Mouse (Mus musculus): ENCODE measurements at regions not wholly inside any gene's neighbourhood (a gene's known extent, or its start where the extent isn't known, plus 50 kb on each side); places are given as distances from the start of the nearest gene placed in this dataset.

DNA sequence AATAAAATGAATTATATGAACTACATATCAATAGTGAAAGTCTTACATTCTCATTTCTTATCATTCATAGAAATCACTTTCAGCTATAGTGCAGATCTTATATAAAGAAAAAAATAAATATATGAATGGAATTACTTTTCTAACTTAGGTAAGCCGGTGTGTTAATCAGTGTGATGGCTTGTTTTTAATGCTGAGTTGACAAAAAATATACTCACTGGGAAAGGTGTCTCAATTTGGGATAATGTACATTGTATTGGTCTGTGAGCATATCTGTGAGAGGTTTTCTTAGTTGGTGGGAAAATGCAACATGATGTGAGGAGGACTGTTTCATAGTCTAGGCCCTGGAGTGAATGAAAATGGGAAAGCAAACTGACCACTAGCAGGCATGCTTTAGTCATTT lies 511.3 kb downstream of the Slco6d1 start:
- TF ChIP-seq ZC3H11A (IDR thresholded peaks at IDR 0.05; ENCODE audit: borderline replicate concordance, low read depth, low read length) (no peak), ZNF384 (IDR thresholded peaks at IDR 0.05; ENCODE audit: low read depth, low read length) (no peak), HCFC1 (IDR thresholded peaks at IDR 0.05; ENCODE audit: borderline replicate concordance, insufficient read depth, low read length) (no peak), CHD2 (IDR thresholded peaks at IDR 0.05; ENCODE audit: low read depth, low read length) (no peak)

Data from ES-E14 (cell line).